Mouse (Mus musculus) monocyte, adult 5-6 weeks (primary cell): ENCODE measurements around the gene Lingo2. TPM values are rescaled to one million over a fixed set of nuclear protein-coding genes. Genes with fewer than 3 reads are reported as not detected.

Experiments used
- ATAC-seq: fragments of 153-309, 156-312 bp; replicated peaks from 2 replicates; pipeline ENCODE4 v1.8.0; 2017; ENCODE audit warnings: mild to moderate bottlenecking; ENCODE audit not compliant: low TSS enrichment, insufficient number of reproducible peaks, severe bottlenecking, poor library complexity, low FRiP score
- total RNA-seq: library from RNA; stranded (forward); fragments of 200-1000, 200-491, 200-594 nt; gene quantifications from 3 replicates; pipeline ENCODE4 v1.2.3, GENCODE M21; 2017

Gene Lingo2
- total RNA-seq, 1 experiment from 2014 or later = not detected

GRCm38 (mm10) chr4:35951251-35951650 is 1000.3 kb downstream of the Lingo2 start:
- no peak for ATAC-seq

- ATAC-seq = no peak
Observed at GRCm38 (mm10) chr4:35934056-35934661, 1017.4 kb downstream of the Lingo2 start.

- ATAC-seq = no peak
Observed at GRCm38 (mm10) chr4:35927722-35928121, 1023.8 kb downstream of the Lingo2 start.

- ATAC-seq = no peak
Observed at GRCm38 (mm10) chr4:35917453-35917852, 1034.1 kb downstream of the Lingo2 start.

- no peak for ATAC-seq
Observed at GRCm38 (mm10) chr4:35897769-35898564, 1053.6 kb downstream of the Lingo2 start.

GRCm38 (mm10) chr4:35885591-35886542 is 1065.7 kb downstream of the Lingo2 start:
- no peak for ATAC-seq

- ATAC-seq = no peak
Observed at GRCm38 (mm10) chr4:35884946-35885460, 1066.5 kb downstream of the Lingo2 start.

- no peak for ATAC-seq
Observed at GRCm38 (mm10) chr4:35846518-35846917, 1105.0 kb downstream of the Lingo2 start.

GRCm38 (mm10) chr4:35845140-35845539 is 1106.4 kb downstream of the Lingo2 start:
- no peak for ATAC-seq

GRCm38 (mm10) chr4:35844518-35844917 is 1107.0 kb downstream of the Lingo2 start:
- no peak for ATAC-seq

- ATAC-seq = no peak
Observed at GRCm38 (mm10) chr4:35823322-35823870, 1128.2 kb downstream of the Lingo2 start.

GRCm38 (mm10) chr4:35820701-35821100 is 1130.8 kb downstream of the Lingo2 start:
- ATAC-seq = no peak

- no peak for ATAC-seq
Observed at GRCm38 (mm10) chr4:35814698-35815097, 1136.8 kb downstream of the Lingo2 start.

GRCm38 (mm10) chr4:35807497-35808210 is 1143.9 kb downstream of the Lingo2 start:
- no peak for ATAC-seq

GRCm38 (mm10) chr4:35806881-35807464 is 1144.6 kb downstream of the Lingo2 start:
- ATAC-seq = no peak

GRCm38 (mm10) chr4:35784255-35784921 is 1167.2 kb downstream of the Lingo2 start:
- ATAC-seq = no peak

- no peak for ATAC-seq
Observed at GRCm38 (mm10) chr4:35770810-35771209, 1180.7 kb downstream of the Lingo2 start.
